Mouse (Mus musculus): Measurements from ENCODE around the gene Zfp663. TPM values are rescaled to one million over a fixed set of nuclear protein-coding genes. Genes with fewer than 3 reads are reported as not detected.
A peak's percentile ranks its signal among the peaks of the same experiment; 100 is the strongest.

The Zfp663 gene
- polyA plus RNA-seq, 1 experiment from 2014 or later, result 0.05 TPM

- Histone ChIP-seq H3K4me1 (replicated peaks; ENCODE audit: control insufficient read depth, insufficient read depth) (no peaks in the 10 kb centered on the region), H3K9me3 (ENCODE audit: control insufficient read depth, low read length) (no peaks in the 10 kb centered on the region), H3K27me3 (ENCODE audit: control insufficient read depth, insufficient read depth, low read length) (no peaks in the 10 kb centered on the region), H3K4me3 (ENCODE audit: low read depth, low read length) (no peak overlapping the region), H3K9ac (ENCODE audit: low read length) (no peak overlapping the region), H3K4me2 (replicated peaks; ENCODE audit: low read depth) (no peak overlapping the region), H3K36me3 (ENCODE audit: control insufficient read depth, insufficient read depth, low read length) (no peaks in the 10 kb centered on the region), H3K27ac (replicated peaks) (no peak overlapping the region)
- 35% methylated on average over 10 of the region's 10 CpGs for WGBS
- TF ChIP-seq CTCF (IDR thresholded peaks at IDR 0.05; ENCODE audit: low read depth), result peak; percentile 77
- TF ChIP-seq EP300 (optimal IDR thresholded peaks at IDR 0.05), result no peak
- peak; percentile 81 for DNase-seq (ENCODE audit: low spot score)
- ATAC-seq (ENCODE audit: low FRiP score, low TSS enrichment), result no peak
Observed at GRCm38 (mm10) chr2:165407700-165408301, 39.3 kb upstream of the Zfp663 start.

GRCm38 (mm10) chr2:165405351-165405750, 36.8 kb upstream of the Zfp663 start:
- 31% methylated on average over 6 of the region's 6 CpGs for WGBS
- Histone ChIP-seq H3K27me3 (ENCODE audit: control insufficient read depth, insufficient read depth, low read length) (no peaks in the 10 kb centered on the region), H3K36me3 (ENCODE audit: control insufficient read depth, insufficient read depth, low read length) (no peaks in the 10 kb centered on the region), H3K4me2 (replicated peaks; ENCODE audit: low read depth) (no peak overlapping the region), H3K9me3 (ENCODE audit: control insufficient read depth, low read length) (no peaks in the 10 kb centered on the region), H3K9ac (ENCODE audit: low read length) (no peak overlapping the region), H3K4me3 (ENCODE audit: low read depth, low read length) (no peak overlapping the region), H3K27ac (replicated peaks) (no peak overlapping the region), H3K4me1 (replicated peaks; ENCODE audit: control insufficient read depth, insufficient read depth) (no peaks in the 10 kb centered on the region)
- DNase-seq (ENCODE audit: low spot score), result peak; percentile 47
- peak; percentile 63 for ATAC-seq (ENCODE audit: low FRiP score, low TSS enrichment)
- TF ChIP-seq EP300 (optimal IDR thresholded peaks at IDR 0.05), result no peak
- TF ChIP-seq CTCF (IDR thresholded peaks at IDR 0.05; ENCODE audit: low read depth), result no peak

- Histone ChIP-seq H3K9ac (ENCODE audit: low read length) (no peak overlapping the region), H3K36me3 (ENCODE audit: control insufficient read depth, insufficient read depth, low read length) (no peaks in the 10 kb centered on the region), H3K4me3 (ENCODE audit: low read depth, low read length) (no peak overlapping the region), H3K4me1 (replicated peaks; ENCODE audit: control insufficient read depth, insufficient read depth) (no peaks in the 10 kb centered on the region), H3K27me3 (ENCODE audit: control insufficient read depth, insufficient read depth, low read length) (no peaks in the 10 kb centered on the region), H3K4me2 (replicated peaks; ENCODE audit: low read depth) (no peak overlapping the region), H3K27ac (replicated peaks) (no peak overlapping the region), H3K9me3 (ENCODE audit: control insufficient read depth, low read length) (no peaks in the 10 kb centered on the region)
- 25% methylated on average over 9 of the region's 9 CpGs for WGBS
- DNase-seq (ENCODE audit: low spot score), result peak; percentile 26
- TF ChIP-seq EP300 (optimal IDR thresholded peaks at IDR 0.05) (no peak), CTCF (IDR thresholded peaks at IDR 0.05; ENCODE audit: low read depth) (no peak)
- ATAC-seq (ENCODE audit: low FRiP score, low TSS enrichment), result no peak
Observed at GRCm38 (mm10) chr2:165404951-165405350, 36.4 kb upstream of the Zfp663 start.

GRCm38 (mm10) chr2:165398164-165398785, 29.7 kb upstream of the Zfp663 start:
- Histone ChIP-seq H3K4me1 (replicated peaks; ENCODE audit: control insufficient read depth, insufficient read depth) (no peaks in the 10 kb centered on the region), H3K36me3 (ENCODE audit: control insufficient read depth, insufficient read depth, low read length) (no peaks in the 10 kb centered on the region)
- TF ChIP-seq CTCF (IDR thresholded peaks at IDR 0.05; ENCODE audit: low read depth) (no peak), EP300 (optimal IDR thresholded peaks at IDR 0.05) (no peak)

GRCm38 (mm10) chr2:165397502-165398163, 29.1 kb upstream of the Zfp663 start:
- no peak for TF ChIP-seq EP300 (optimal IDR thresholded peaks at IDR 0.05)
- no peak for TF ChIP-seq CTCF (IDR thresholded peaks at IDR 0.05; ENCODE audit: low read depth)
- Histone ChIP-seq H3K9me3 (ENCODE audit: control insufficient read depth, low read length) (no peaks in the 10 kb centered on the region), H3K4me2 (replicated peaks; ENCODE audit: low read depth) (no peak overlapping the region), H3K27me3 (ENCODE audit: control insufficient read depth, insufficient read depth, low read length) (no peaks in the 10 kb centered on the region), H3K36me3 (ENCODE audit: control insufficient read depth, insufficient read depth, low read length) (no peaks in the 10 kb centered on the region), H3K4me3 (ENCODE audit: low read depth, low read length) (no peak overlapping the region), H3K27ac (replicated peaks) (no peak overlapping the region), H3K9ac (ENCODE audit: low read length) (no peak overlapping the region), H3K4me1 (replicated peaks; ENCODE audit: control insufficient read depth, insufficient read depth) (no peaks in the 10 kb centered on the region)
- no peak for DNase-seq (ENCODE audit: low spot score)
- ATAC-seq (ENCODE audit: low FRiP score, low TSS enrichment), result no peak
- 71% methylated on average over 23 of the region's 23 CpGs for WGBS

More at GRCm38 (mm10) chr2:165398164-165398785, 29.7 kb upstream of the Zfp663 start:
- Histone ChIP-seq H3K9ac (ENCODE audit: low read length) (no peak overlapping the region), H3K27me3 (ENCODE audit: control insufficient read depth, insufficient read depth, low read length) (no peaks in the 10 kb centered on the region), H3K4me3 (ENCODE audit: low read depth, low read length) (no peak overlapping the region), H3K4me2 (replicated peaks; ENCODE audit: low read depth) (no peak overlapping the region), H3K9me3 (ENCODE audit: control insufficient read depth, low read length) (no peaks in the 10 kb centered on the region), H3K27ac (replicated peaks) (no peak overlapping the region)
- 72% methylated on average over 15 of the region's 15 CpGs for WGBS
- no peak for DNase-seq (ENCODE audit: low spot score)
- ATAC-seq (ENCODE audit: low FRiP score, low TSS enrichment), result no peak
